Mouse (Mus musculus) brown adipose tissue, adult 24 weeks (tissue): ENCODE results near the gene Slc9a7. TPM values are rescaled to one million over a fixed set of nuclear protein-coding genes. Genes with fewer than 3 reads are reported as not detected.

Source experiments
- H3K27ac ChIP-seq: fragments of 200-500 bp; replicated peaks from 2 replicates; pipeline ENCODE4 v1.5.1; 2012; ENCODE audit warnings: low read depth, mild to moderate bottlenecking, low read length
- H3K4me1 ChIP-seq: fragments of 200-500 bp; 2 replicates; pipeline ENCODE4 v1.6.1; 2012; ENCODE audit warnings: low read length, mixed read lengths; ENCODE audit not compliant: control insufficient read depth, insufficient read depth, insufficient read length
- H3K4me3 ChIP-seq: fragments of 200-500 bp; 2 replicates; pipeline ENCODE4 v1.5.1; 2012; ENCODE audit warnings: low read depth, mild to moderate bottlenecking, low read length, moderate library complexity; ENCODE audit not compliant: insufficient read depth
- polyA plus RNA-seq: library from polyadenylated mRNA; stranded (reverse); fragments of >200 nt; gene quantifications from 2 replicates; pipeline ENCODE4 v1.2.4, GENCODE M21; 2012; ENCODE audit not compliant: missing spikeins, insufficient read depth, insufficient read length

Gene Slc9a7
- polyA plus RNA-seq, 1 experiment, result not detected

- no peak overlapping the region for H3K27ac ChIP-seq
- H3K4me1 ChIP-seq, result no peaks in the 10 kb centered on the region
- no peak overlapping the region for H3K4me3 ChIP-seq
Observed at GRCm38 (mm10) chrX:20221486-20221885, 70.1 kb downstream of the Slc9a7 start.

- H3K27ac ChIP-seq, result no peak overlapping the region
Observed at GRCm38 (mm10) chrX:20185616-20186015, 106.0 kb downstream of the Slc9a7 start.

GRCm38 (mm10) chrX:20176792-20177191 lies 114.8 kb downstream of the Slc9a7 start:
- Histone ChIP-seq H3K4me1 (no peaks in the 10 kb centered on the region), H3K4me3 (no peak overlapping the region), H3K27ac (no peak overlapping the region)

More at GRCm38 (mm10) chrX:20185616-20186015, 106.0 kb downstream of the Slc9a7 start:
- Histone ChIP-seq H3K4me1 (no peaks in the 10 kb centered on the region), H3K4me3 (no peak overlapping the region)

- Histone ChIP-seq H3K27ac (no peak overlapping the region), H3K4me3 (no peak overlapping the region)
Observed at GRCm38 (mm10) chrX:20168430-20168829, 123.2 kb downstream of the Slc9a7 start.

GRCm38 (mm10) chrX:20164984-20165383 lies 126.6 kb downstream of the Slc9a7 start:
- H3K4me1 ChIP-seq, result no peaks in the 10 kb centered on the region
- no peak overlapping the region for H3K27ac ChIP-seq
- no peak overlapping the region for H3K4me3 ChIP-seq

More at GRCm38 (mm10) chrX:20168430-20168829, 123.2 kb downstream of the Slc9a7 start:
- no peaks in the 10 kb centered on the region for H3K4me1 ChIP-seq

- H3K4me1 ChIP-seq, result no peaks in the 10 kb centered on the region
- no peak overlapping the region for H3K27ac ChIP-seq
- no peak overlapping the region for H3K4me3 ChIP-seq
Observed at GRCm38 (mm10) chrX:20162322-20162711, 129.3 kb downstream of the Slc9a7 start.

GRCm38 (mm10) chrX:20161687-20162321 lies 129.8 kb downstream of the Slc9a7 start:
- H3K4me1 ChIP-seq, result no peaks in the 10 kb centered on the region
- H3K27ac ChIP-seq, result no peak overlapping the region
- H3K4me3 ChIP-seq, result no peak overlapping the region

GRCm38 (mm10) chrX:20160301-20160700 lies 131.3 kb downstream of the Slc9a7 start:
- Histone ChIP-seq H3K4me1 (no peaks in the 10 kb centered on the region), H3K4me3 (no peak overlapping the region), H3K27ac (no peak overlapping the region)

- Histone ChIP-seq H3K4me1 (no peaks in the 10 kb centered on the region), H3K4me3 (no peak overlapping the region), H3K27ac (no peak overlapping the region)
Observed at GRCm38 (mm10) chrX:20157519-20157918, 134.1 kb downstream of the Slc9a7 start.

- no peaks in the 10 kb centered on the region for H3K4me1 ChIP-seq
- no peak overlapping the region for H3K4me3 ChIP-seq
- H3K27ac ChIP-seq, result no peak overlapping the region
Observed at GRCm38 (mm10) chrX:20129466-20129865, 162.1 kb downstream of the Slc9a7 start.

GRCm38 (mm10) chrX:20128951-20129350 lies 162.7 kb downstream of the Slc9a7 start:
- Histone ChIP-seq H3K27ac (no peak overlapping the region), H3K4me3 (no peak overlapping the region), H3K4me1 (no peaks in the 10 kb centered on the region)

GRCm38 (mm10) chrX:20125481-20125880 lies 166.1 kb downstream of the Slc9a7 start:
- no peaks in the 10 kb centered on the region for H3K4me1 ChIP-seq
- no peak overlapping the region for H3K27ac ChIP-seq
- H3K4me3 ChIP-seq, result no peak overlapping the region

GRCm38 (mm10) chrX:20117717-20118116 lies 173.9 kb downstream of the Slc9a7 start:
- no peaks in the 10 kb centered on the region for H3K4me1 ChIP-seq
- no peak overlapping the region for H3K4me3 ChIP-seq
- no peak overlapping the region for H3K27ac ChIP-seq

- H3K4me1 ChIP-seq, result no peaks in the 10 kb centered on the region
- H3K4me3 ChIP-seq, result no peak overlapping the region
- H3K27ac ChIP-seq, result peak overlapping the region; percentile 48
Observed at GRCm38 (mm10) chrX:20070196-20070595, 221.4 kb downstream of the Slc9a7 start.

- Histone ChIP-seq H3K4me1 (no peaks in the 10 kb centered on the region), H3K27ac (no peak overlapping the region), H3K4me3 (no peak overlapping the region)
Observed at GRCm38 (mm10) chrX:20066636-20067035, 225.0 kb downstream of the Slc9a7 start.

- Histone ChIP-seq H3K4me1 (no peaks in the 10 kb centered on the region), H3K4me3 (peak overlapping the region; percentile 71)
Observed at GRCm38 (mm10) chrX:20061764-20062480, 229.7 kb downstream of the Slc9a7 start.

More at GRCm38 (mm10) chrX:20061764-20062480, 229.7 kb downstream of the Slc9a7 start:
- H3K27ac ChIP-seq, result peak overlapping the region; percentile 37
